Mouse (Mus musculus): ENCODE measurements at regions not wholly inside any gene's neighbourhood (a gene's known extent, or its start where the extent isn't known, plus 50 kb on each side); places are given as distances from the start of the nearest gene placed in this dataset.
A peak's percentile ranks its signal among the peaks of the same experiment; 100 is the strongest.

DNA sequence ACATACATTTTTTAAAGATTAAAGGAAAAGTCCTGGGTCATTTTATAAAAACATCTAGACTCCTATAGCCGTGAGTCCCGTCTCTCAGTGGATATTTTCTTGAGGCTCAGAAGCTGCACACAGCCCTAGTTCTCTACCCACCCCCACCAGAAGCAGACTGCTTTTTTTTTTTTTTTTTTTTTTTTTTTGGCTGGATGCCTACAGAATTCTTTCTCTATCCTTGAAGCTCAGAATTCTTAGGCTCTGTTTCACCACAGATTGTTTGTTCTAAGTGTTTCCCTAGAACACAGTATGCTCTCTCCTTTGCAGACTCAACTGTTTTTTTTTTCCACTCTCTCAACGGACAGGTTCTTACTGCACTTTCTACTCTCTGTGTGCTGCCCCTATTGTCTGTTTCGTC lies 191.3 kb upstream of the Myocd start:
- Histone ChIP-seq H3K36me3 (ENCODE audit: control insufficient read depth, insufficient read depth) (no peaks in the 10 kb centered on the region), H3K27me3 (ENCODE audit: control insufficient read depth, insufficient read depth, insufficient read length) (no peaks in the 10 kb centered on the region), H3K79me3 (ENCODE audit: low read depth) (no peaks in the 10 kb centered on the region), H3K4me3 (ENCODE audit: insufficient read depth, poor library complexity, severe bottlenecking) (no peak overlapping the region), H3ac (ENCODE audit: control insufficient read depth, insufficient read length, low read depth) (no peak overlapping the region), H3K79me2 (ENCODE audit: control insufficient read depth, insufficient read depth) (no peaks in the 10 kb centered on the region)
- TF ChIP-seq MYOD1 (IDR thresholded peaks at IDR 0.05; ENCODE audit: control insufficient read depth, insufficient read length, low read depth) (no peak), CTCF (IDR thresholded peaks at IDR 0.05; ENCODE audit: control insufficient read depth, insufficient read depth, insufficient read length) (no peak), MAX (IDR thresholded peaks at IDR 0.05) (no peak), USF1 (IDR thresholded peaks at IDR 0.05; ENCODE audit: low read depth) (no peak), MYOG (IDR thresholded peaks at IDR 0.05; ENCODE audit: control insufficient read depth, extremely low read depth, insufficient read length) (no peak)

DNA sequence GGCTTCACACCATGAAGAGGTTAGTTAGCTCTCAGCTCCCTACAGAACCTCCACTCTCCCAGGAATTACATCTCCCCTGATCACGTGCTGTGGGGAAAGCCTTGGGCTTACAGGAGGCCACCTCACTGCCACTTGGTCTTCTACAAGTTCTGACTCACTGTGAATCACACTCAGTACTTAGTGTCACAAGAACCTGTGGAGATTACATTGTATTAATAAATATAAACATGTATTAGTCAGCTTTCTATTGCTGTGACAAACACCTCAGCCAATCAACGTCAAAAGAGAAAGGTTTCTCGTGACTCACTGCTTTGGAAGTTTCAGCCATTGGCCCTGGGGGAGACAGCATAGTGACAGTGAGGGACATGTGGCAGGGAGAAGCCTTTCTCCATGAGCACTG lies 178.6 kb upstream of the Myocd start:
- TF ChIP-seq USF1 (IDR thresholded peaks at IDR 0.05; ENCODE audit: low read depth) (peak; percentile 99), MYOG (IDR thresholded peaks at IDR 0.05; ENCODE audit: control insufficient read depth, extremely low read depth, insufficient read length) (no peak), CEBPB (IDR thresholded peaks at IDR 0.05; ENCODE audit: low read depth) (peak; percentile 64), CTCF (IDR thresholded peaks at IDR 0.05; ENCODE audit: control insufficient read depth, insufficient read depth, insufficient read length) (no peak), MAX (IDR thresholded peaks at IDR 0.05) (peak; percentile 78), FOSL1 (IDR thresholded peaks at IDR 0.05; ENCODE audit: insufficient read depth, low read length, poor library complexity, severe bottlenecking) (peak; percentile 92), MYOD1 (IDR thresholded peaks at IDR 0.05; ENCODE audit: control insufficient read depth, insufficient read length, low read depth) (no peak)
- no peaks in the 10 kb centered on the region for H3K36me3 ChIP-seq (ENCODE audit: control insufficient read depth, insufficient read depth)
- no peak overlapping the region for H3K4me3 ChIP-seq (ENCODE audit: insufficient read depth, poor library complexity, severe bottlenecking)
- no peaks in the 10 kb centered on the region for H3K79me3 ChIP-seq (ENCODE audit: low read depth)
- H3K79me2 ChIP-seq (ENCODE audit: control insufficient read depth, insufficient read depth) = no peaks in the 10 kb centered on the region
- no peaks in the 10 kb centered on the region for H3K27me3 ChIP-seq (ENCODE audit: control insufficient read depth, insufficient read depth, insufficient read length)
- no peak overlapping the region for H3ac ChIP-seq (ENCODE audit: control insufficient read depth, insufficient read length, low read depth)

DNA sequence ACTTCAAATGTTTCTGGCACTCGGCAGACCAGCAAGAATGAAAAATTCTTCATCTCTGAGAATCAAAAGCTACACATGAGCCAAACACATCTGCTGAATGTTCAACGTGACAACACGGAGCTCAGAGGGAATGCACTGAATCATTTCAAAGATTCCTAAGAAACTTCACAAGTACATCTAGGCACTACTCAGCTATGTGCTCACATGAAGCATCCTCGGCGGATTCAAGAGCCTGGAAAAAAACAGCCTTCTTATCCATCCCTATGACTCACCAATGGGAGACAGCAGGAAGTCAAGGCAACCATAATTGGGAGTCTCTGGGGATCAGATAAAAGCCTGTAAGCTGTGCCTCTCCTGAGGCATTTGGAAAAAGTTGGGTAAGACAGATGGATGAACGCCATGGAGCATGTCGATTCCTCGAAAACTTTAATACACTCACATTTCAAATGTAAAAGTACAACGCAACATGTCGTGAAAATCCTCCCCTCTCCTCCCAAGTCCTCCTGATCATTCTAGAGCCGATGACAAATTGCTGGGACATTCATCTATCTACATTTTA lies 173.8 kb upstream of the Myocd start:
- Histone ChIP-seq H3K79me3 (ENCODE audit: low read depth) (no peaks in the 10 kb centered on the region), H3K27me3 (ENCODE audit: control insufficient read depth, insufficient read depth, insufficient read length) (no peaks in the 10 kb centered on the region), H3K36me3 (ENCODE audit: control insufficient read depth, insufficient read depth) (no peaks in the 10 kb centered on the region), H3K79me2 (ENCODE audit: control insufficient read depth, insufficient read depth) (no peaks in the 10 kb centered on the region), H3K4me3 (ENCODE audit: insufficient read depth, poor library complexity, severe bottlenecking) (no peak overlapping the region), H3ac (ENCODE audit: control insufficient read depth, insufficient read length, low read depth) (no peak overlapping the region)
- TF ChIP-seq MYOD1 (IDR thresholded peaks at IDR 0.05; ENCODE audit: control insufficient read depth, insufficient read length, low read depth) (no peak), MAX (IDR thresholded peaks at IDR 0.05) (no peak), FOSL1 (IDR thresholded peaks at IDR 0.05; ENCODE audit: insufficient read depth, low read length, poor library complexity, severe bottlenecking) (peak; percentile 49), CEBPB (IDR thresholded peaks at IDR 0.05; ENCODE audit: low read depth) (peak; percentile 82)

DNA sequence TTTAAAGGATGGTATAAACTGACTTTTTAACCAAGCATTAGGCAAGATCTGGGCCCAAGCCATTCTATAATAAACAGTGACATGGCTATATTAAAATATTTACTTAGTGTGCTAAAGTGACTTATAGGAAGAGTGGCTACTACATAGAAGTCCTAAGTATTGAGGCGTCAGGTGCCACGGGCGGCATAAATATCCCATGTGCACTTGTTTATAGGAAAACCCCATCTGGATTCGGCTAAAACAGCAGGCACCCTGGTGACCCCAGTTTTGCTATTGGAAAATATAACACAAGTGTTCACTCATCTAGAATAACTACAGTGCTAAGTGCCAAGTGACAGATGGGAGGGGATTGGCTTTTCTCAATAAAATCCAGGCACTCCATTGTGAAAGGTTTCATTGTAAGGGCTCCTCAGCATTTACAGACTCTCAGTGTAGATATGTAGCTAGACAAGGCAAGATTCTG lies 165.9 kb upstream of the Myocd start:
- Histone ChIP-seq H3K36me3 (ENCODE audit: control insufficient read depth, insufficient read depth) (no peaks in the 10 kb centered on the region), H3K4me3 (ENCODE audit: insufficient read depth, poor library complexity, severe bottlenecking) (no peak overlapping the region), H3K27me3 (ENCODE audit: control insufficient read depth, insufficient read depth, insufficient read length) (no peaks in the 10 kb centered on the region), H3ac (ENCODE audit: control insufficient read depth, insufficient read length, low read depth) (no peak overlapping the region), H3K79me3 (ENCODE audit: low read depth) (no peaks in the 10 kb centered on the region), H3K79me2 (ENCODE audit: control insufficient read depth, insufficient read depth) (no peaks in the 10 kb centered on the region)
- TF ChIP-seq USF1 (IDR thresholded peaks at IDR 0.05; ENCODE audit: low read depth) = no peak
- TF ChIP-seq MYOD1 (IDR thresholded peaks at IDR 0.05; ENCODE audit: control insufficient read depth, insufficient read length, low read depth) = no peak
- no peak for TF ChIP-seq MAX (IDR thresholded peaks at IDR 0.05)
- TF ChIP-seq CEBPB (IDR thresholded peaks at IDR 0.05; ENCODE audit: low read depth) = no peak
- TF ChIP-seq FOSL1 (IDR thresholded peaks at IDR 0.05; ENCODE audit: insufficient read depth, low read length, poor library complexity, severe bottlenecking) = no peak
- TF ChIP-seq CTCF (IDR thresholded peaks at IDR 0.05; ENCODE audit: control insufficient read depth, insufficient read depth, insufficient read length) = no peak
- TF ChIP-seq MYOG (IDR thresholded peaks at IDR 0.05; ENCODE audit: control insufficient read depth, extremely low read depth, insufficient read length) = no peak

DNA sequence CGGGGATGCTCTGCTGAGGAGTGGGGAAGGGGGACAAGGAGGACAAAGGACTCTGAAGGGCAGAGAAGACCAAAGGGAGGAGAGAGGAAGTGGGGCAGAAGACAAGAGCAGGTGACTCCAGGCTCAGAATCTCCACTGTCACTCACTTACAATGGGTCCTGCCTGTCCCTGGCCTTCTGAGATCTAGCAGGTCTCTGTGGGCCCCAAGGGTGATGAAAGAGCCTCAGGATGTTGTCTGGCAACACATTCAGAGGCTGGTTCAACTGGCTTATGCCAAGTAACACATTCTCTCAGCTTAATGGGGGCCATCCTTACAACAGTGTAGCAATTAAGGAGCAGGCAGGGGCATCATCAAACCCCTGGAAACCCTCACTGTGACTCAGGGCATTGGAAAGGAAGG lies 152.1 kb upstream of the Myocd start:
- Histone ChIP-seq H3K4me3 (ENCODE audit: insufficient read depth, poor library complexity, severe bottlenecking) (no peak overlapping the region), H3ac (ENCODE audit: control insufficient read depth, insufficient read length, low read depth) (no peak overlapping the region), H3K79me2 (ENCODE audit: control insufficient read depth, insufficient read depth) (no peaks in the 10 kb centered on the region), H3K79me3 (ENCODE audit: low read depth) (no peaks in the 10 kb centered on the region), H3K27me3 (ENCODE audit: control insufficient read depth, insufficient read depth, insufficient read length) (no peaks in the 10 kb centered on the region), H3K36me3 (ENCODE audit: control insufficient read depth, insufficient read depth) (no peaks in the 10 kb centered on the region)
- no peak for TF ChIP-seq USF1 (IDR thresholded peaks at IDR 0.05; ENCODE audit: low read depth)

DNA sequence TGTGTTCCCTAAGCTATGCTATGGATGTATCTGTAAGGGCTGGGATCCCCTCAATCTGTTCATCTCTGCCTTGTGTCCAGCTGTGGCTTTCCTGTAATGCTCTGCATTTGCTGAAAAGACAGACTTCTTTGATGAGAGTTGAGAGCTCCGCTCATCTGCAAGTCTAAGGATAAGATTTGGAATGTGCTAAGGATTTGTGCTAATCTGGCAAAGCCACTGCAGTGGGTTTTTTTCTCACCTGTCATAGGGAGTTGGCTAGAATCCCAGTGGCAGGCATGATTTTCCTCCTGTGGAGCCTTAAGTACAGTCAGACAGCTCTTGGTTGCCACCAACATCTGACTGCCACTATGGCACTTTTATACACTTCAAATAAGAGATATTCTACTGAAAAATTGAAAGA lies 138.8 kb upstream of the Myocd start:
- no peak overlapping the region for H3ac ChIP-seq (ENCODE audit: control insufficient read depth, insufficient read length, low read depth)

More for the DNA sequence above, 138.8 kb upstream of the Myocd start:
- Histone ChIP-seq H3K36me3 (ENCODE audit: control insufficient read depth, insufficient read depth) (no peaks in the 10 kb centered on the region), H3K27me3 (ENCODE audit: control insufficient read depth, insufficient read depth, insufficient read length) (no peaks in the 10 kb centered on the region), H3K4me3 (ENCODE audit: insufficient read depth, poor library complexity, severe bottlenecking) (no peak overlapping the region), H3K79me3 (ENCODE audit: low read depth) (no peaks in the 10 kb centered on the region), H3K79me2 (ENCODE audit: control insufficient read depth, insufficient read depth) (no peaks in the 10 kb centered on the region)
- no peak for TF ChIP-seq MAX (IDR thresholded peaks at IDR 0.05)

Data from C2C12 (cell line).